8 mouse cellular contexts compared by ENCODE assay signal in genomic region chr2:127269491-127270299, GRCm38 (mm10). TPM values are rescaled to one million over a fixed set of nuclear protein-coding genes. Genes with fewer than 3 reads are reported as not detected.
DNase-seq lines count a peak whose midpoint lies in the region; ATAC-seq lines count a peak whose summit lies in the region.

TSS of gene Stard7 (plus strand) at chr2:127270218.

- H3K4me2 ChIP-seq in intestine, embryonic 14.5 days (ENCODE audit: low read length): peak within 1 kb of the TSS; percentile 83

- WGBS in intestine, embryonic 14.5 days: under 1% methylated on average over 49 of the region's 49 CpGs

- H3K9me3 ChIP-seq in intestine, embryonic 14.5 days (ENCODE audit: control insufficient read depth, low read length): no peaks in the 10 kb centered on the region

- H3K27ac ChIP-seq in intestine, embryonic 14.5 days (ENCODE audit: low read depth): peak within 1 kb of the TSS; percentile 93

- peaks cover 5% of the 10 kb centered on the region for H3K36me3 ChIP-seq in intestine, embryonic 14.5 days (ENCODE audit: control insufficient read depth, insufficient read depth, low read length)

- H3K4me1 ChIP-seq in intestine, embryonic 14.5 days (replicated peaks; ENCODE audit: control insufficient read depth, insufficient read depth, low read length): peaks cover 4% of the 10 kb centered on the region

- peak within 1 kb of the TSS; percentile 71 for H3K4me3 ChIP-seq in intestine, embryonic 14.5 days (ENCODE audit: low read depth, low read length)

- DNase-seq in adrenal gland, adult 18-20 months (ENCODE audit: low spot score in 2 of 2): peak; percentile 87 to 88
- peak; percentile 99 for DNase-seq in embryo, embryonic 11 days
- peak; percentile 97 for DNase-seq in gastrocnemius, postnatal 25 days
- DNase-seq in intestine, embryonic 14.5 days (ENCODE audit: low spot score): peak; percentile 96
- DNase-seq in left cerebral cortex, postnatal 14 days (ENCODE audit: low spot score in 2 of 2): peak; percentile 96 to 97
- DNase-seq in mesoderm, embryonic 11.5 days (ENCODE audit: low read depth, low spot score): peak; percentile 96
- peak; percentile 94 to 96 for DNase-seq in right cerebral cortex, postnatal 36 days (ENCODE audit: low spot score in 2 of 2)
- peak; percentile 98 for DNase-seq in yolk sac, embryonic 10.5 days (ENCODE audit: low spot score)

- ATAC-seq in intestine, embryonic 14.5 days (replicated peaks; ENCODE audit: low FRiP score, low TSS enrichment, low read depth): peak; percentile 99

- peak within 1 kb of the TSS; percentile 91 for H3K9ac ChIP-seq in intestine, embryonic 14.5 days (ENCODE audit: low read length)

- H3K27me3 ChIP-seq in intestine, embryonic 14.5 days (replicated peaks; ENCODE audit: control insufficient read depth, insufficient read depth, low read length): no peaks in the 10 kb centered on the region

- intact Hi-C loops in left cerebral cortex, postnatal 14 days (cut with DNase I): no loop called here

RNA-seq across cellular contexts. Expression of gene Stard7, which starts in this region (rescaled TPM):
- 100 to 1,000 TPM in 1 of 2 experiments, 10 to 100 TPM in 1; 81.9 to 100 TPM for total RNA-seq in adrenal gland, adult 18-20 months (2021)
- total RNA-seq in gastrocnemius, postnatal 25 days (2021): 100 to 1,000 TPM in 1 of 2 experiments, 10 to 100 TPM in 1; 95.4 to 105 TPM
- 93.8 and 94.5 TPM in 2 replicates for polyA plus RNA-seq in intestine, embryonic 14.5 days (2014; fragmentation: Nextera tagmentation; extraction: Ambion mirVana)
- total RNA-seq in left cerebral cortex, postnatal 14 days (2021): 100 to 1,000 TPM; 156 to 174 TPM

Comparison
In these comparisons a context has a peak if more than half of its experiments do, and no peak if none do; other contexts are left out.
1. Peak in every context shown above with its lines: DNase-seq, ATAC-seq, H3K4me3 ChIP-seq and H3K27ac ChIP-seq.